Comparison of ENCODE assay signal across 16 mouse cellular contexts in genomic region chr9:85121059-85121458, GRCm38 (mm10).
A peak's percentile ranks its signal among the peaks of the same experiment; 100 is the strongest.
DNase-seq lines count a peak whose midpoint lies in the region; ATAC-seq lines count a peak whose summit lies in the region.
"Had no signal": no experiment of that assay in that cellular context is flagged by ENCODE, and none has a peak within 500 bp of the region (broad histone marks: within the 10 kb centered on the region; RNA-seq: fewer than 3 reads in every experiment).

No protein-coding gene starts in this region.

- H3K27me3 ChIP-seq in kidney, embryonic 14.5 days (ENCODE audit: control insufficient read depth, insufficient read depth, low read length), result no peaks in the 10 kb centered on the region
- H3K27me3 ChIP-seq: CH12.LX; embryonic facial prominence, embryonic 13.5 days; limb, embryonic 15.5 days had no signal

- no peaks in the 10 kb centered on the region for H3K4me1 ChIP-seq in kidney, embryonic 14.5 days (ENCODE audit: control insufficient read depth, insufficient read depth, low read length)
- H3K4me1 ChIP-seq: embryonic facial prominence, embryonic 13.5 days; limb, embryonic 15.5 days had no signal

- H3K4me2 ChIP-seq in kidney, embryonic 14.5 days (replicated peaks; ENCODE audit: low read depth, low read length), result no peak overlapping the region
- H3K4me2 ChIP-seq: embryonic facial prominence, embryonic 13.5 days; limb, embryonic 15.5 days had no signal

- H3K9me3 ChIP-seq in kidney, embryonic 14.5 days (ENCODE audit: control insufficient read depth, low read length), result no peaks in the 10 kb centered on the region
- H3K9me3 ChIP-seq: embryonic facial prominence, embryonic 13.5 days; limb, embryonic 15.5 days had no signal

- peak; percentile 4 to 40 for DNase-seq in kidney, postnatal 25 days
- peak; percentile 18 for DNase-seq in CD4-positive helper T cell, adult 2 months (ENCODE audit: low read depth, low spot score)
- no peak for DNase-seq in frontal cortex, postnatal 36 days (ENCODE audit: low spot score in 2 of 2)
- no peak for DNase-seq in lung, postnatal 14 days
- DNase-seq: cerebellum, adult 2 months; heart, postnatal 4 days; layer of hippocampus, postnatal 36 days; lung, postnatal 10 days had no signal

- H3K27ac ChIP-seq in kidney, embryonic 14.5 days (ENCODE audit: low read depth, low read length), result no peak overlapping the region
- H3K27ac ChIP-seq: embryonic facial prominence, embryonic 13.5 days; hindbrain, postnatal 0 days; limb, embryonic 15.5 days had no signal

- H3K4me3 ChIP-seq in kidney, embryonic 14.5 days (ENCODE audit: low read length), result no peak overlapping the region
- H3K4me3 ChIP-seq: embryonic facial prominence, embryonic 13.5 days; limb, embryonic 15.5 days had no signal

- H3K9ac ChIP-seq in kidney, embryonic 14.5 days (ENCODE audit: low read depth, low read length), result no peak overlapping the region
- H3K9ac ChIP-seq: embryonic facial prominence, embryonic 13.5 days; limb, embryonic 15.5 days had no signal

- ATAC-seq in kidney, embryonic 14.5 days (ENCODE audit: low FRiP score, low TSS enrichment), result no peak
- 0 out of 2 replicates have a peak, but pooled peaks have one; percentile 21 for ATAC-seq in common myeloid progenitor, adult 5-6 weeks (replicated peaks; ENCODE audit: low read depth, poor library complexity, severe bottlenecking)
- 0 out of 2 replicates have a peak, but pooled peaks have one; percentile 19 for ATAC-seq in megakaryocyte, adult 5-6 weeks (ENCODE audit: poor library complexity, severe bottlenecking)
- ATAC-seq: forebrain, embryonic 16.5 days; hindbrain, postnatal 0 days had no signal

- H3K36me3 ChIP-seq in kidney, embryonic 14.5 days (ENCODE audit: control insufficient read depth, insufficient read depth, low read length), result no peaks in the 10 kb centered on the region
- H3K36me3 ChIP-seq: embryonic facial prominence, embryonic 13.5 days; limb, embryonic 15.5 days had no signal

Comparison
In these comparisons a context has a peak if more than half of its experiments do, and no peak if none do; other contexts are left out.
1. DNase-seq: peak in kidney, postnatal 25 days (2 of 2) and CD4-positive helper T cell, adult 2 months (single experiment); none in frontal cortex, postnatal 36 days (0 of 2) and lung, postnatal 14 days (single experiment).